Mouse (Mus musculus): ENCODE measurements around the gene Plcl2.
"Not testable (repeated sequence)": the region's sequence is repeated elsewhere in the genome, so short reads cannot be mapped to it uniquely, and the experiment has no call there.

Plcl2 gene

GRCm38 (mm10) chr17:50536409-50537194 is 27.4 kb downstream of the Plcl2 start:
- peak in 1 of 2 experiments; percentile 1 for DNase-seq (ENCODE audit: low spot score in 2 of 2)

DNA sequence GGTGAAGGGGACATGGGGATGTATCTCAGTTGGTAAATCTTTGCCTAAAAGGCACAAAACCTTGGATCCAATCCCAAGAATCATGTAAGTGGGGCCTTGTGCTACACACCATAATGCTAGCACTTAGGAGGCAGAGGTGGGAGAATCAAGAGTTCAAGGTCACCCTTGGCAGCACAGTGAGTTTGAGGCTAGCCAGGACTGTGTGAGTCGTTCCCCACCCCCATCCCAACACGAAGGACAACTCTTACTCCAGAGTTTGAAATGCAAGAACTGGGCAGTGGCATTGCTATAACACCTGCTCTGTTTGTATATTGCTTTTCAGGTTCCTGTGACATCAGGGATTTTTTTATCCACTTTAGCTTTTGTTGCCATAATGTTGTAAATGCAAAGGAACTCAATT is 28.6 kb downstream of the Plcl2 start:
- DNase-seq (ENCODE audit: low spot score in 2 of 2) = peak in 1 of 2 experiments; percentile 2

- DNase-seq (ENCODE audit: low spot score in 2 of 2) = no peak
Observed at GRCm38 (mm10) chr17:50544860-50545259, 35.7 kb downstream of the Plcl2 start.

- DNase-seq (ENCODE audit: low spot score in 2 of 2) = no peak
Observed at GRCm38 (mm10) chr17:50545274-50545673, 36.1 kb downstream of the Plcl2 start.

GRCm38 (mm10) chr17:50552130-50552529 is 42.9 kb downstream of the Plcl2 start:
- peak in 1 of 2 experiments; percentile 11 for DNase-seq (ENCODE audit: low spot score in 2 of 2)

DNA sequence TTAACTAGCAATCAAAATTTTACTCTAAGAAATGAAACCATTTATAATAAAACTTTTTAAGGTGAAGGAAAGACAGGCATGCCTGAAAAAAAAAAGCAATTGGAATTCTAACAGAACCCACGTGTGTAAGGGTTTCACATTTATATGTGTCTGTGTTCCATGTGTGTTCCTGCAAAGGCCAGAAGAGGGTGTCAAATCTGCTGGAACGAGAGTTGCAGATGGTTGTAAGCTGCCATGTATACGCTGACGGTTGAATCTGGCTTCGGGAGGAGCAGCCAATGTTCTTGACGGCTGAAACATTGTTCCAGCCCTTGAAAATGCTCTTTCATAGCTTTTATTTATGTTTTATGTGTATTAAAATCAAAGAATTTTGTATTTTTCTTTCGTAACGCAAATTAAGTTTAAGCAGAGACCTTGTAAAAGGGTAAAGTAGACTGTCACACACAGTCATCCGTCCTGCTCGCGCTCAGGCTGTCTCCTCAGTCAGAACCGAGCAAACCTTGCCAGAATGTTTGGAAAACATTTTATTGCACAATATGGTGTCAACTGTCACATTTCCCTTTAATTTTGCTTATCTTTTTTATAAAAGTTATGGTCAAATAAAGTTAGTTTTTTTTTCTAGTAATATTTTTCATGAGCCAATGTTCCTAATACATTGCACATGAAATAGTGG is 48.5 kb downstream of the Plcl2 start:
- DNase-seq (ENCODE audit: low spot score in 2 of 2) = no peak

- DNase-seq (ENCODE audit: low spot score in 2 of 2) = no peak
Observed at GRCm38 (mm10) chr17:50558239-50558625, 49.0 kb downstream of the Plcl2 start.

DNA sequence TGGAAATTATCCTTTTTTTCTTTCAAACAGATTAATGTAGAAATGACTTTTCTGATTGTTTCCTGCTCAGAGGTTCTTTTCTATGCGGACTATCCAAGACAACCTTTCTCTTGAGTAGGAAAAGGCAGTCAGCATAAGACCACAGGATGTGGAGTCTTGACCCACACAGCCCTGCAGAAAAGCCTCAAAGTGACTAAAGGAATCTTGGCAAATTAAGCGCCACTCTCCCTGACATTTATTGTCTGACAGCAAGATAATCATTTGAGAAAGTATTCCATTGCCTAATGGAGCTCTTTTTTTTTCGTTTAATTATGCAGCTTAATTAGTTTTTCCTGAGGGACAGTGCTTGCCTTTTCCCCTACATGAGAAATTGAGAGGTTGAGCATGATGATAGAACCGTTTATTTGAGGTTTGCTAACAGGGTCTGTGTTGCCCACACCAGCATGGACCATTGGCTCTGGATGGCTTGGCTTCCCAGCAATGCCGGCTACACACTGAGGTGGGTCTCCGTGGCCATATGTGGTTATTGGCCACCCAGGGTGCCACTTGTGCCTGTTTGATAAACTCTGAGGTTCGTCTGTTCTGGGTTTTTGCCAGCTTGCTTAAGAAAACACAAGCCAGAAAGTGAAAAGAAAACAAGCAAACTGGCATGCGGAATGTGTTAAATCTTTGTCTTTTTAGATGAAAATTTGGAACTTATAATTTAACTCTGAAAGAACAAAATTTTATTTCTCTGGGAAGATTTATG is 56.3 kb downstream of the Plcl2 start:
- DNase-seq (ENCODE audit: low spot score in 2 of 2) = peak in 1 of 2 experiments; percentile 36

- no peak for DNase-seq (ENCODE audit: low spot score in 2 of 2)
Observed at GRCm38 (mm10) chr17:50568846-50569245, 59.6 kb downstream of the Plcl2 start.

- not testable (repeated sequence) for DNase-seq (ENCODE audit: low spot score in 2 of 2)
Observed at GRCm38 (mm10) chr17:50570228-50570627, 61.0 kb downstream of the Plcl2 start.

GRCm38 (mm10) chr17:50570681-50571398 is 61.6 kb downstream of the Plcl2 start:
- peak in 1 of 2 experiments; percentile 32 for DNase-seq (ENCODE audit: low spot score in 2 of 2)

GRCm38 (mm10) chr17:50574161-50574560 is 65.0 kb downstream of the Plcl2 start:
- DNase-seq (ENCODE audit: low spot score in 2 of 2) = peak in 1 of 2 experiments; percentile 35

GRCm38 (mm10) chr17:50580416-50580815 is 71.2 kb downstream of the Plcl2 start:
- DNase-seq (ENCODE audit: low spot score in 2 of 2) = no peak

GRCm38 (mm10) chr17:50586834-50587233 is 77.6 kb downstream of the Plcl2 start:
- DNase-seq (ENCODE audit: low spot score in 2 of 2) = no peak

- no peak for DNase-seq (ENCODE audit: low spot score in 2 of 2)
Observed at GRCm38 (mm10) chr17:50587941-50588340, 78.7 kb downstream of the Plcl2 start.

- DNase-seq (ENCODE audit: low spot score in 2 of 2) = no peak
Observed at GRCm38 (mm10) chr17:50600178-50600577, 91.0 kb downstream of the Plcl2 start.

DNA sequence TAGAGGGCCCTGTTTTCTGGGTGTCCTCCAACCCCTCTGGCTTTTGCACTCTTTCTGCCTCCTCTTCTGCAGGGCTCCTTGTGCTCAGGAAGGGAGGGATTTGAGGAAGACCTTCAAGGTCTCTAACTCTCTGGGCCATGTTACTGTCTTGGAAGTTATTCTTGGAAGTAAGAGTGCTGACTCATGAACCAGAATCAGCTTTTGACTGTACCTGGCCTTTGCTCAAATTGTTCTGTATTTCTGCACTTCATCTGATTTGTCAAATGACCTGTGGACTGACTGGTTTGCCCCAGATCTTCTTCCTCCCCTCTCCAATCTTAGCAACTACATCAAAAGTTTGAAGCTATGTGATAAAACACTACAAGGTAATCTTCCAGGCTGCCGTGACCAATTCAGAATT is 91.5 kb downstream of the Plcl2 start:
- DNase-seq (ENCODE audit: low spot score in 2 of 2) = no peak

DNA sequence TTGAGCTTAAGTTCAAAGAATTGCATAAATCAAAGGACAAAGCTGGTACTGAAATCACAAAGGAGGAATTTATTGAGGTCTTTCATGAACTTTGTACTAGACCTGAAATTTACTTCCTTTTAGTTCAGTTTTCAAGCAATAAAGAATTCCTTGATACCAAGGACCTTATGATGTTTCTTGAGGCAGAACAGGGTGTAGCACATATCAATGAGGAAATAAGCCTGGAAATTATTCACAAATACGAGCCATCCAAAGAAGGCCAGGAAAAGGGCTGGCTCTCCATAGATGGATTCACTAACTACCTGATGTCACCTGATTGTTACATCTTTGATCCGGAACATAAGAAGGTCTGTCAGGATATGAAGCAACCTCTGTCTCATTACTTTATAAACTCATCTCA is 97.7 kb downstream of the Plcl2 start:
- no peak for DNase-seq (ENCODE audit: low spot score in 2 of 2)

- DNase-seq (ENCODE audit: low spot score in 2 of 2) = peak in 1 of 2 experiments; percentile 50
Observed at GRCm38 (mm10) chr17:50609908-50610307, 100.7 kb downstream of the Plcl2 start.

GRCm38 (mm10) chr17:50620794-50621537 is 111.8 kb downstream of the Plcl2 start:
- no peak for DNase-seq (ENCODE audit: low spot score in 2 of 2)

- DNase-seq (ENCODE audit: low spot score in 2 of 2) = no peak
Observed at GRCm38 (mm10) chr17:50621996-50622395, 112.8 kb downstream of the Plcl2 start.
